ENCODE assay signal across 10 mouse cellular contexts in the genomic region with DNA sequence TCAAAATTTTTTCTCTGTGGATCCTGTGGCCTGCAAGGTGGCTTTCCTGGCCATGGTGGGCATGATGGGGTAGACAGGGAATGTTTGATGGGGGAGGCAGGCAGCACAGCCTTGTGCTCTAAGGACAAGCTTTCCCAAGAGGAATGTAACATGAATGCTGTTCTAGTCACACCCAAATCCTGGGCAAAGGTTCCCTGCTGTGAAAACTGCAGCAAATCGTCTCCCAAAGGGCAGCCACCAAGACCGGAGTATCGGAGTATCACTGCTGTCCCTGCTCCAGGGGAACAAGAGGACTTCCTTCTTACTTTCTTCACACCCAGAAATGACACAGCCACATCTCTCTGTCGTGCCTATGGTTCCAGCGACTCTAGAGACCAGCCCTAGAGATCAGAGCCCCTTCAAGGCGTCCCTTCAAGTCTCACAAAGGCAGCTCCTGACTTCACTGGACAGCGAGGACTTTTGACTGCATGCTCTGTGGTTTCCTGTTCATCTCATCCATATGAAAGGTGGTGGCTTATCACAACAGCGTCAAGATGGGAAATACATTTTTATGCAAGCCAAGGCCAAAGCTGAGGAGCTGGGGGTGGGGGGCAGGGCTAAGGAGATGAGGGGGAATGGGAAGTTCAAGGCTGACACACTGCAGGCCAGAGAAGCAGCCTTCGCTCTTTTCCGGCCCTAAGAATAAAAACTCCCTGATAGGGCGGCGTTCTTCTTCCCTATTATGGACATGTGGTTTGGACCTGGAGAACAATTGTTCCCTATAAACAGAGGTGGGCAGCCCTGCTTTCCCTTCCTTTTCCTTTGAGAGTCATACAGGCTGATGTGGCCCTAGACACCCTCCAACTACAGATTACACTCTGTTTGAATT. TPM values are rescaled to one million over a fixed set of nuclear protein-coding genes. Genes with fewer than 3 reads are reported as not detected.
A peak's percentile ranks its signal among the peaks of the same experiment; 100 is the strongest.
DNase-seq lines count a peak whose midpoint lies in the region; ATAC-seq and TF ChIP-seq lines count a peak whose summit lies in the region.
"Had no signal": no experiment of that assay in that cellular context is flagged by ENCODE, and none has a peak within 500 bp of the region (broad histone marks: within the 10 kb centered on the region; RNA-seq: fewer than 3 reads in every experiment).

No protein-coding gene starts in this region.

- H3K9me3 ChIP-seq in kidney, embryonic 14.5 days (ENCODE audit: control insufficient read depth, low read length) = no peaks in the 10 kb centered on the region
- no peaks in the 10 kb centered on the region for H3K9me3 ChIP-seq in heart, embryonic 15.5 days (replicated peaks)
- no peaks in the 10 kb centered on the region for H3K9me3 ChIP-seq in liver, embryonic 11.5 days (ENCODE audit: control insufficient read depth, low read length)
- no peaks in the 10 kb centered on the region for H3K9me3 ChIP-seq in hindbrain, embryonic 13.5 days
- H3K9me3 ChIP-seq in hindbrain, postnatal 0 days (ENCODE audit: low read length) = no peaks in the 10 kb centered on the region
- H3K9me3 ChIP-seq: midbrain, embryonic 12.5 days had no signal

- no peak for TF ChIP-seq CTCF in small intestine, adult 2 months (IDR thresholded peaks at IDR 0.05; ENCODE audit: extremely low read depth, insufficient read length, insufficient replicate concordance, low read depth, low read length)
- TF ChIP-seq CTCF in hindbrain, postnatal 0 days (IDR thresholded peaks at IDR 0.05; ENCODE audit: low read depth) = no peak

- TF ChIP-seq POLR2A in small intestine, adult 2 months (IDR thresholded peaks at IDR 0.05; ENCODE audit: low read depth, low read length) = no peak

- H3K4me3 ChIP-seq in kidney, embryonic 14.5 days (ENCODE audit: low read length) = no peak overlapping the region
- H3K4me3 ChIP-seq in heart, embryonic 15.5 days = no peak overlapping the region
- no peak overlapping the region for H3K4me3 ChIP-seq in liver, embryonic 11.5 days (ENCODE audit: low read depth, low read length)
- H3K4me3 ChIP-seq in small intestine, adult 2 months (ENCODE audit: low read depth, low read length) = no peak overlapping the region
- no peak overlapping the region for H3K4me3 ChIP-seq in hindbrain, embryonic 13.5 days
- H3K4me3 ChIP-seq in hindbrain, postnatal 0 days (ENCODE audit: low read length) = no peak overlapping the region
- H3K4me3 ChIP-seq: midbrain, embryonic 12.5 days had no signal

- WGBS in kidney, embryonic 14.5 days = 65% methylated on average over 12 of the region's 12 CpGs
- WGBS in heart, embryonic 15.5 days = 43% methylated on average over 12 of the region's 12 CpGs
- 40% methylated on average over 12 of the region's 12 CpGs for WGBS in liver, embryonic 11.5 days
- WGBS in small intestine, adult 2 months = 36% methylated on average over 12 of the region's 12 CpGs
- WGBS in hindbrain, embryonic 13.5 days = 59% methylated on average over 12 of the region's 12 CpGs
- WGBS in hindbrain, postnatal 0 days = 59% methylated on average over 12 of the region's 12 CpGs

- no peak for DNase-seq in kidney, adult 11 months
- no peak for DNase-seq in liver, embryonic 11.5 days (ENCODE audit: low spot score)
- no peak for DNase-seq in left cerebral cortex, adult 9 months (ENCODE audit: low spot score in 2 of 2)
- DNase-seq in hindbrain, postnatal 0 days (ENCODE audit: low spot score) = no peak
- DNase-seq: cerebellum, postnatal 10 days had no signal

- H3K4me1 ChIP-seq in kidney, embryonic 14.5 days (ENCODE audit: control insufficient read depth, insufficient read depth, low read length) = no peaks in the 10 kb centered on the region
- H3K4me1 ChIP-seq in heart, embryonic 15.5 days (replicated peaks) = peaks cover 16% of the 10 kb centered on the region
- peaks cover 26% of the 10 kb centered on the region for H3K4me1 ChIP-seq in liver, embryonic 11.5 days (replicated peaks; ENCODE audit: control insufficient read depth, insufficient read depth, low read length)
- peaks cover 15% of the 10 kb centered on the region; the same call in 1 of the 2 replicates for H3K4me1 ChIP-seq in small intestine, adult 2 months (ENCODE audit: control insufficient read depth, insufficient read depth, insufficient read length, low read length)
- peaks cover 8% of the 10 kb centered on the region; the same call in 1 of the 2 replicates for H3K4me1 ChIP-seq in hindbrain, embryonic 13.5 days (replicated peaks)
- H3K4me1 ChIP-seq in hindbrain, postnatal 0 days (ENCODE audit: insufficient read depth, low read length) = no peaks in the 10 kb centered on the region; the same call in 1 of the 2 replicates

- H3K27me3 ChIP-seq in kidney, embryonic 14.5 days (ENCODE audit: control insufficient read depth, insufficient read depth, low read length) = no peaks in the 10 kb centered on the region
- no peaks in the 10 kb centered on the region for H3K27me3 ChIP-seq in heart, embryonic 15.5 days
- no peaks in the 10 kb centered on the region for H3K27me3 ChIP-seq in liver, embryonic 11.5 days (replicated peaks; ENCODE audit: control insufficient read depth, insufficient read depth, low read length)
- H3K27me3 ChIP-seq in small intestine, adult 2 months (ENCODE audit: control insufficient read depth, insufficient read depth, low read length) = no peaks in the 10 kb centered on the region
- H3K27me3 ChIP-seq in hindbrain, embryonic 13.5 days = peaks cover 11% of the 10 kb centered on the region
- H3K27me3 ChIP-seq in hindbrain, postnatal 0 days (ENCODE audit: insufficient read depth, low read length) = no peaks in the 10 kb centered on the region

- H3K9ac ChIP-seq in kidney, embryonic 14.5 days (ENCODE audit: low read depth, low read length) = no peak overlapping the region
- no peak overlapping the region for H3K9ac ChIP-seq in heart, embryonic 15.5 days
- no peak overlapping the region for H3K9ac ChIP-seq in liver, embryonic 11.5 days (ENCODE audit: low read depth, low read length)
- H3K9ac ChIP-seq in hindbrain, embryonic 13.5 days = no peak overlapping the region
- no peak overlapping the region for H3K9ac ChIP-seq in hindbrain, postnatal 0 days (replicated peaks; ENCODE audit: low read length)
- H3K9ac ChIP-seq: midbrain, embryonic 12.5 days had no signal

- peak overlapping the region; percentile 19; the same call in 1 of the 2 replicates for H3K27ac ChIP-seq in kidney, embryonic 14.5 days (ENCODE audit: low read depth, low read length)
- peak overlapping the region; percentile 43 for H3K27ac ChIP-seq in heart, embryonic 15.5 days
- H3K27ac ChIP-seq in liver, embryonic 11.5 days (ENCODE audit: low read depth, low read length) = peak overlapping the region; percentile 36
- H3K27ac ChIP-seq in small intestine, adult 2 months (ENCODE audit: insufficient read depth, low read depth, low read length) = peak overlapping the region; percentile 80
- H3K27ac ChIP-seq in hindbrain, embryonic 13.5 days = no peak overlapping the region
- no peak overlapping the region for H3K27ac ChIP-seq in hindbrain, postnatal 0 days
- H3K27ac ChIP-seq: midbrain, embryonic 12.5 days had no signal

- no peaks in the 10 kb centered on the region for H3K36me3 ChIP-seq in kidney, embryonic 14.5 days (ENCODE audit: control insufficient read depth, insufficient read depth, low read length)
- no peaks in the 10 kb centered on the region for H3K36me3 ChIP-seq in heart, embryonic 15.5 days
- no peaks in the 10 kb centered on the region for H3K36me3 ChIP-seq in liver, embryonic 11.5 days (ENCODE audit: control insufficient read depth, insufficient read depth, low read length)
- no peaks in the 10 kb centered on the region for H3K36me3 ChIP-seq in small intestine, adult 2 months (ENCODE audit: control insufficient read depth, insufficient read depth, low read length)
- H3K36me3 ChIP-seq in hindbrain, embryonic 13.5 days = no peaks in the 10 kb centered on the region
- no peaks in the 10 kb centered on the region for H3K36me3 ChIP-seq in hindbrain, postnatal 0 days (ENCODE audit: insufficient read depth, low read length)
- H3K36me3 ChIP-seq: midbrain, embryonic 12.5 days had no signal

- no peak overlapping the region for H3K4me2 ChIP-seq in kidney, embryonic 14.5 days (replicated peaks; ENCODE audit: low read depth, low read length)
- H3K4me2 ChIP-seq in heart, embryonic 15.5 days = no peak overlapping the region
- H3K4me2 ChIP-seq in liver, embryonic 11.5 days = 0 out of 2 replicates have a peak overlapping the region, but pooled peaks have one; percentile 6
- H3K4me2 ChIP-seq in hindbrain, embryonic 13.5 days = no peak overlapping the region
- no peak overlapping the region for H3K4me2 ChIP-seq in hindbrain, postnatal 0 days (ENCODE audit: low read depth, low read length)
- H3K4me2 ChIP-seq: midbrain, embryonic 12.5 days had no signal

- ATAC-seq in kidney, embryonic 14.5 days (ENCODE audit: low FRiP score, low TSS enrichment) = no peak
- ATAC-seq in heart, embryonic 15.5 days (replicated peaks; ENCODE audit: insufficient number of reproducible peaks, insufficient read depth, low FRiP score, low read depth) = 0 out of 2 replicates have a peak, but pooled peaks have one; percentile 22
- peak; percentile 54; the same call in 1 of the 2 replicates for ATAC-seq in liver, embryonic 11.5 days (replicated peaks; ENCODE audit: low FRiP score)
- ATAC-seq in hindbrain, embryonic 13.5 days (ENCODE audit: low FRiP score) = no peak
- no peak for ATAC-seq in hindbrain, postnatal 0 days

RNA-seq across cellular contexts. Expression of gene Itpkb, which starts 27.8 kb away (rescaled TPM):
- polyA plus RNA-seq in kidney, embryonic 14.5 days (2014; fragmentation: Nextera tagmentation; extraction: Ambion mirVana) = 7.3 and 7.7 TPM in 2 replicates
- polyA plus RNA-seq in heart, embryonic 15.5 days (2015; fragmentation: Nextera tagmentation; extraction: Ambion mirVana) = 6.1 and 7.5 TPM in 2 replicates
- polyA plus RNA-seq in liver, embryonic 11.5 days (2014; fragmentation: Nextera tagmentation; extraction: Ambion mirVana) = 4.1 and 4.3 TPM in 2 replicates
- 4.4 and 6.0 TPM in 2 replicates for polyA plus RNA-seq in small intestine, adult 2 months (2012; rRNA removed)
- polyA plus RNA-seq in hindbrain, embryonic 13.5 days (2015; fragmentation: Nextera tagmentation; extraction: Ambion mirVana) = 2.6 and 3.4 TPM in 2 replicates
- 16.9 and 19.0 TPM in 2 replicates for total RNA-seq in hindbrain, postnatal 0 days (2014; rRNA removed)
- polyA plus RNA-seq in hindbrain, postnatal 0 days (2015; fragmentation: Nextera tagmentation; extraction: Ambion mirVana) = 4.1 and 4.8 TPM in 2 replicates

RNA-seq across cellular contexts. Expression of gene Psen2, which starts 39.2 kb away (rescaled TPM):
- 15.4 and 17.1 TPM in 2 replicates for polyA plus RNA-seq in kidney, embryonic 14.5 days (2014; fragmentation: Nextera tagmentation; extraction: Ambion mirVana)
- 14.9 and 17.4 TPM in 2 replicates for polyA plus RNA-seq in heart, embryonic 15.5 days (2015; fragmentation: Nextera tagmentation; extraction: Ambion mirVana)
- 30.9 and 31.3 TPM in 2 replicates for polyA plus RNA-seq in liver, embryonic 11.5 days (2014; fragmentation: Nextera tagmentation; extraction: Ambion mirVana)
- 16.1 and 24.7 TPM in 2 replicates for polyA plus RNA-seq in small intestine, adult 2 months (2012; rRNA removed)
- polyA plus RNA-seq in hindbrain, embryonic 13.5 days (2015; fragmentation: Nextera tagmentation; extraction: Ambion mirVana) = 11.5 and 12.3 TPM in 2 replicates
- 26.6 and 33.5 TPM in 2 replicates for total RNA-seq in hindbrain, postnatal 0 days (2014; rRNA removed)
- 23.2 and 23.7 TPM in 2 replicates for polyA plus RNA-seq in hindbrain, postnatal 0 days (2015; fragmentation: Nextera tagmentation; extraction: Ambion mirVana)

Comparison
In these comparisons a context has a peak if more than half of its experiments do, and no peak if none do; other contexts are left out.
1. ATAC-seq: peak in heart, embryonic 15.5 days (single experiment) and liver, embryonic 11.5 days (single experiment); none in kidney, embryonic 14.5 days (single experiment), hindbrain, embryonic 13.5 days (single experiment) and hindbrain, postnatal 0 days (single experiment).
2. H3K27ac ChIP-seq: peak in kidney, embryonic 14.5 days (single experiment), heart, embryonic 15.5 days (single experiment), liver, embryonic 11.5 days (single experiment) and small intestine, adult 2 months (single experiment); none in hindbrain, embryonic 13.5 days (single experiment) and hindbrain, postnatal 0 days (single experiment).